Mouse (Mus musculus): ENCODE results near the gene Ptger3.

DNA sequence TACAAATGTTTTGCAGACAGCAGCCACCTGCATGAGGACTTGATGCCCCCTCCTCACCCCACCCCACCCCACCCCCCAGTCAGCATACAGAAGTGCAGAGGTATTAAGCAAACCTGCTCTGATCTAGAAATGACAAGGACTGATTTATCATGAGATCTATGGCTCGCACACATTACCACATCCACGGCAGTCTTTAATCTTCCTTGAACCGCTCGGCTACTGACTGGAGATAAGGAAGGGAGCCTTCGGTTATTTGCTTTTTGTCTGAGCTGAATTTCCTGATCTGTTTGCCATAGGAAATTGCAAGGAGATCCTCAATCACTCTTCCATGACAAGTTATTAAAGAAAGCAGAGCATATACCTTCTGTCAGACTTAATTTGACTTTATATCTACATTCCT lies 64.0 kb downstream of the Ptger3 start:
- TF ChIP-seq POLR2A (IDR thresholded peaks at IDR 0.05; ENCODE audit: insufficient read depth, low read length) (no peak), CTCF (IDR thresholded peaks at IDR 0.05; ENCODE audit: low read depth, low read length) (no peak)

Data from ES-Bruce4 (cell line).